Mouse (Mus musculus) cerebellum, adult 11-12 months (tissue): ENCODE measurements around the gene Cd59a.

Experiments
- DNase-seq: peaks from one replicate; pipeline ENCODE4 v3.0.0; 2022

Cd59a gene

GRCm38 (mm10) chr2:104144004-104144403 lies 48.4 kb downstream of the Cd59a start:
- DNase-seq, result no peak

GRCm38 (mm10) chr2:104145983-104146382 lies 50.4 kb downstream of the Cd59a start:
- no peak for DNase-seq

GRCm38 (mm10) chr2:104147910-104148561 lies 52.4 kb downstream of the Cd59a start:
- DNase-seq, result no peak

- DNase-seq, result no peak
Observed at GRCm38 (mm10) chr2:104150608-104151397, 55.2 kb downstream of the Cd59a start.

GRCm38 (mm10) chr2:104153345-104153744 lies 57.7 kb downstream of the Cd59a start:
- DNase-seq, result peak; percentile 90

- no peak for DNase-seq
Observed at GRCm38 (mm10) chr2:104153876-104154275, 58.3 kb downstream of the Cd59a start.

GRCm38 (mm10) chr2:104157831-104158230 lies 62.2 kb downstream of the Cd59a start:
- no peak for DNase-seq

GRCm38 (mm10) chr2:104163418-104163817 lies 67.8 kb downstream of the Cd59a start:
- DNase-seq, result no peak

GRCm38 (mm10) chr2:104163978-104164487 lies 68.4 kb downstream of the Cd59a start:
- DNase-seq, result no peak
